Mouse (Mus musculus): ENCODE data around the gene Zfp27. TPM values are rescaled to one million over a fixed set of nuclear protein-coding genes. Genes with fewer than 3 reads are reported as not detected.

Gene Zfp27
- total and polyA plus RNA-seq, 3 experiments: 8.4 to 9.7 (median 9.0) TPM

DNA sequence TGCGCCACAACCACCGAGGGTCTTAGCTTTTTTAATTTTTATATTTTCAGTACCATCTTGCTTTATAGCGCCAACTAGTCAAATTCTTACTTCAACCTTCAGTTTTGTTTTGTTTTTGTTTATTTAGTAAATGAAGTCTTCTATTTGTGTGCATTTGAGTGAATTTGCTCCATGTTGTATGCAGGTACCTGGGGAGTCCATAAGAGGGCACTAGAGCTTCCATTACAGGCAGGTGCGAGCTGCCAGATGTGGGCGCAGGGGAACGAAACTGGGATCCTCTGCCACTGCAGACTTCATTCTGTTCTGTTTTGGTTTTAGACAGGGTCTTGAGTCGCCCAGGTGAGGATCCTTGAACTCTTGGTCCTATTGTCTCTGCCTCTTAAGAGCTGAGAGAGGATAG is 44.7 kb downstream of the Zfp27 start:
- in situ Hi-C loops (cut with MboI; ENCODE audit: low pct_ligation_motif_present, low pct_unique_long_range_greater_than_20kb, low sequenced_read_pairs): no loop called here
- Histone ChIP-seq H3K79me2 (replicated peaks; ENCODE audit: control insufficient read depth, extremely low read depth, insufficient read depth, poor library complexity, severe bottlenecking) (no peaks in the 10 kb centered on the region), H3K27ac (ENCODE audit: insufficient read depth, low read depth) (no peak overlapping the region), H3K36me3 (replicated peaks in 1 of 2; ENCODE audit: control insufficient read depth in 1 of 2, insufficient read depth in 1 of 2, low read length in 1 of 2) (peaks cover 2 to 14% of the 10 kb centered on the region in 2 experiments), H3K4me1 (ENCODE audit: control insufficient read depth in 1 of 2, insufficient read depth in 2 of 2) (peaks cover 0 to 16% of the 10 kb centered on the region in 2 experiments; a peak in 2 of 4 replicates), H3K9me3 (replicated peaks; ENCODE audit: low read length) (peaks cover 8% of the 10 kb centered on the region), H3K4me2 (ENCODE audit: insufficient read depth, low read depth, poor library complexity, severe bottlenecking) (no peak overlapping the region), H3K27me3 (replicated peaks) (no peaks in the 10 kb centered on the region), H3K4me3 (replicated peaks in 1 of 3; ENCODE audit: low read depth in 2 of 3, low read length in 2 of 3, poor library complexity in 1 of 3) (no peak overlapping the region), H3K9ac (ENCODE audit: insufficient read depth, low read depth) (no peak overlapping the region)
- TF ChIP-seq ZKSCAN1 (IDR thresholded peaks at IDR 0.05; ENCODE audit: borderline replicate concordance, low read depth, low read length) (no peak), EP300 (IDR thresholded peaks at IDR 0.05; ENCODE audit: low read length) (no peak), USF1 (IDR thresholded peaks at IDR 0.05; ENCODE audit: low read depth, low read length) (no peak), POLR2AphosphoS2 (IDR thresholded peaks at IDR 0.05; ENCODE audit: low read depth, low read length) (no peak), JUN (IDR thresholded peaks at IDR 0.05; ENCODE audit: insufficient read depth, low read depth, low read length) (no peak), RAD21 (IDR thresholded peaks at IDR 0.05; ENCODE audit: low read depth, low read length) (peak; percentile 20), CTCF (conservative IDR thresholded peaks at IDR 0.05 in 1 of 2, IDR thresholded peaks at IDR 0.05 in 1 of 2; ENCODE audit: low read depth in 2 of 2, low read length in 2 of 2) (peak in 1 of 2 experiments; percentile 46; a peak in 2 of 4 replicates), SMC3 (IDR thresholded peaks at IDR 0.05; ENCODE audit: low read depth, low read length) (no peak; the same call in 1 of the 2 replicates)
- dilution Hi-C loops (cut with MboI; ENCODE audit: extremely low pct_ligation_motif_present, extremely low pct_unique_long_range_greater_than_20kb, low sequenced_read_pairs): no loop called here
- peak; percentile 14 for DNase-seq (ENCODE audit: extremely low read depth)

DNA sequence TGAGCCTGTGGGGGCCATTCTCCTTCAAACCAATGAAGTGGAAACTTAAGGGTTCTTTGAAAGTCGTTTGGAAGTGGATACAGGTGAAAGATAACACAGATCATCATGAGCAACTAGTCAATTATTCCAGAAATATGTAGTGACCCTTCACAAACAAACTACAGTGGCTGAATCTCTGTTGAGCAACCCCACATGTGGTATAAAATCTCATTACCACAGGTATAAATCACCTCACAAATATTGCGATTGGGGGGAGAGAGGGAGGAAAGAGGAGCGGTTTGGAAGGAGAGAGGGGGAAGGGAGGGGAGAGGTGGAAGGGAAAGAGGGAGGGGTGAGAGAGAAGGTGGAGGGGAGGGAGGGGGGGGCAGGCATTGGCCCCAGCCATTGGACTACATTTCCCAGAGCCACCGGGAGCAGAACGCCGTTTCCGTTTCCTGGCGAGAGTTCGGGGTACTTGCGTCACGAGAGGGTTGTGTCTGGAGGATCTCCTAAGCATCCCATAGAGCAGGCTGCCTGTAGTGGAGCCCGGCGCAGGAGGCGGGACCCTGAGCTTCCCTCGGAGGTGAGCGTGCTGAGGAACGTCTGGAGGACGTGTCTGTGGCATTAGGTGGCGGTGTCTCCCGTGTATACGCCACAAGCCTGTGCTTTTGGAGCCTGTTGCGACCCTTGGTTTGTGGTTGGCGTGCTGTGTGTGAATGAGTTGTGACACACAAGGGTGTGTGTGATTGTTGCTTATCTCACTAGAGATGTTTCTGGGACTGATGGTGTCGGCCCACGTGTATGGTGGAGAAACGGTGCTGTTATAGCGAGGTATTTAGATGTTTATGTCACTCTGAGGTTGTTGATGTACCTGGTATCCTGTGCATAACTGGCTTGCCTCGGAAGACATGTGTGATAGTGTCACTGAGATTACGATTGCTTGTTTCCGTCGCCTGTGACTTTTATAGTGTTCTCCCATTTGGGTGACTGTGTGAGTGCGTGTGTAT is 46.5 kb downstream of the Zfp27 start, which contains the start of gene Zfp420:
Gene Zfp420, plus strand, starts transcription at position 448 of the 986 bp plus-strand sequence.
- Histone ChIP-seq H3K27me3 (replicated peaks) (no peaks in the 10 kb centered on the region), H3K79me2 (replicated peaks; ENCODE audit: control insufficient read depth, extremely low read depth, insufficient read depth, poor library complexity, severe bottlenecking) (no peaks in the 10 kb centered on the region), H3K4me3 (replicated peaks in 1 of 3; ENCODE audit: low read depth in 2 of 3, low read length in 2 of 3, poor library complexity in 1 of 3) (peak within 1 kb of the TSS; percentile 66 to 93 (median 78)), H3K4me2 (ENCODE audit: insufficient read depth, low read depth, poor library complexity, severe bottlenecking) (peak within 1 kb of the TSS; percentile 65), H3K9me3 (replicated peaks; ENCODE audit: low read length) (peaks cover 5% of the 10 kb centered on the region), H3K27ac (ENCODE audit: insufficient read depth, low read depth) (0 out of 2 replicates have a peak within 1 kb of the TSS, but pooled peaks have one; percentile 1), H3K36me3 (replicated peaks in 1 of 2; ENCODE audit: control insufficient read depth in 1 of 2, insufficient read depth in 1 of 2, low read length in 1 of 2) (peaks cover 2 to 14% of the 10 kb centered on the region in 2 experiments), H3K9ac (ENCODE audit: insufficient read depth, low read depth) (peak within 1 kb of the TSS; percentile 43), H3K4me1 (ENCODE audit: control insufficient read depth in 1 of 2, insufficient read depth in 2 of 2) (peaks cover 0 to 16% of the 10 kb centered on the region in 2 experiments; a peak in 2 of 4 replicates)
- dilution Hi-C loops (cut with MboI; ENCODE audit: extremely low pct_ligation_motif_present, extremely low pct_unique_long_range_greater_than_20kb, low sequenced_read_pairs) (no loop called here), in situ Hi-C loops (cut with MboI; ENCODE audit: low pct_ligation_motif_present, low pct_unique_long_range_greater_than_20kb, low sequenced_read_pairs) (no loop called here)
- DNase-seq (ENCODE audit: extremely low read depth): peak; percentile 93
- TF ChIP-seq ZKSCAN1 (IDR thresholded peaks at IDR 0.05; ENCODE audit: borderline replicate concordance, low read depth, low read length) (no peak), ZMIZ1 (IDR thresholded peaks at IDR 0.05; ENCODE audit: low read depth, low read length) (peak; percentile 63; the same call in 1 of the 2 replicates), MYC (IDR thresholded peaks at IDR 0.05; ENCODE audit: low read depth, low read length) (peak; percentile 76), SIN3A (IDR thresholded peaks at IDR 0.05; ENCODE audit: low read length) (peak; percentile 71), POLR2AphosphoS2 (IDR thresholded peaks at IDR 0.05; ENCODE audit: low read depth, low read length) (no peak), POLR2A (IDR thresholded peaks at IDR 0.05; ENCODE audit: low read depth, low read length) (peak; percentile 74), ZC3H11A (IDR thresholded peaks at IDR 0.05; ENCODE audit: low read depth, low read length) (no peak), NRF1 (IDR thresholded peaks at IDR 0.05; ENCODE audit: low read depth, low read length) (peak; percentile 55; the same call in 1 of the 2 replicates), ELF1 (IDR thresholded peaks at IDR 0.05; ENCODE audit: low read depth, low read length) (peak; percentile 69), MAZ (IDR thresholded peaks at IDR 0.05; ENCODE audit: low read depth, low read length) (no peak; the same call in none of the 2 replicates), EP300 (IDR thresholded peaks at IDR 0.05; ENCODE audit: low read length) (no peak), NELFE (IDR thresholded peaks at IDR 0.05; ENCODE audit: low read depth, low read length) (peak; percentile 68; the same call in 1 of the 2 replicates), USF2 (conservative IDR thresholded peaks at IDR 0.05; ENCODE audit: low read depth, low read length) (no peak), TBP (conservative IDR thresholded peaks at IDR 0.05; ENCODE audit: low read depth, low read length) (0 out of 2 replicates have a peak, but pooled peaks have one; percentile 48), SMC3 (IDR thresholded peaks at IDR 0.05; ENCODE audit: low read depth, low read length) (peak; percentile 8; the same call in 1 of the 2 replicates), IRF4 (IDR thresholded peaks at IDR 0.05; ENCODE audit: low read depth, low read length) (no peak), JUND (conservative IDR thresholded peaks at IDR 0.05; ENCODE audit: low read depth, low read length) (no peak), MXI1 (IDR thresholded peaks at IDR 0.05; ENCODE audit: low read depth, low read length) (peak; percentile 80), PAX5 (IDR thresholded peaks at IDR 0.05; ENCODE audit: low read length) (no peak), HCFC1 (IDR thresholded peaks at IDR 0.05; ENCODE audit: low read depth, low read length) (peak; percentile 99), MEF2A (IDR thresholded peaks at IDR 0.05; ENCODE audit: borderline replicate concordance, low read depth, low read length) (no peak), KAT2A (IDR thresholded peaks at IDR 0.05; ENCODE audit: insufficient replicate concordance, low read length) (peak; percentile 93; the same call in 1 of the 2 replicates), E2F4 (IDR thresholded peaks at IDR 0.05; ENCODE audit: insufficient replicate concordance, low read depth, low read length) (no peak), ETS1 (conservative IDR thresholded peaks at IDR 0.05; ENCODE audit: low read depth, low read length) (0 out of 2 replicates have a peak, but pooled peaks have one; percentile 5), CHD1 (IDR thresholded peaks at IDR 0.05; ENCODE audit: low read depth, low read length) (no peak)
